Mouse (Mus musculus): ENCODE data around the gene Ascl5. TPM values are rescaled to one million over a fixed set of nuclear protein-coding genes. Genes with fewer than 3 reads are reported as not detected.
A peak's percentile ranks its signal among the peaks of the same experiment; 100 is the strongest.

The Ascl5 gene
- total RNA-seq, 2 experiments from 2014 or later, result not detected

- DNase-seq, result peak; percentile 81
These were observed 861 bp downstream of the Ascl5 start for GRCm38 (mm10) chr1:136051465-136051864.

DNA sequence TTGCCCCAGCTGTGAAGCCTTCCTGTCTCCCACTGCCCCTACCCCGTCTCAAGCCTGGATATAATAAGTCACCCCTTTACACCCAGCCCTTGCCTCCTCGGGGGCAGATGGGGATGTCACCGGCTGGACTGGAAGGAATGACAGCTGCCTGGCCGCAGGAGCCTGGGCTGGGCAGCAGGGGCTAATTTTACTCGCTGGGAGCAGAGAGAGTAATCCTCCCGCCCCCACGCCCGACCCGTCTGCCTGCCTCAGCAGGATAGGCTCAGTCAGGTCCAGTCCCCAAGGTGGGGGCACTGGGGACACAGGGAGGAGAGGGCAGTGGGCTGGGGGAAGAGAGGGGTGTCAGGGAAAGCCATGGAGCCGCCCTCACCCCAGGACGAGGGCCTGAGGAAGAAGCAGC, 1.9 kb downstream of the Ascl5 start, which contains the start of gene Cacna1s:
Gene Cacna1s (plus strand): TSS at position 204 of the 400 bp plus-strand sequence.
- no peak for DNase-seq

DNA sequence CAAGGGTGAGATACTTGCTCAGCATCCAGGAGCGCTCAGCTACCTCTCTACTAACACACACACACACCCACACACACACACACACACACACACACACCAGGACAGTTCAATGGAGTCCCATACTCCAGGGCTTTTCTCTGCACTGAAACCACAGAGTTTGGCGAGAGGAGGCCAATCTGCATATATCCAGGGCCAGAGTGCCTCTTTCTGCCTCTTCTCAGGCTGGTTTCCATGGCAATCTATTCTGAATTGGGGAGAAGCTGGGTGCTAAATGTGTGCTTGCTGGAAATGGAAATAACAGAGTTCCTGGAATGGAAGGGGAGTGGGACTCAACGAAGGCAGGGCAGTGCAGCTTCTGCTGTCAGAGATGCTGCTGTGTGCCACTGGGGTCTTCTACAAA, 5.2 kb downstream of the Ascl5 start:
- DNase-seq, result no peak

DNA sequence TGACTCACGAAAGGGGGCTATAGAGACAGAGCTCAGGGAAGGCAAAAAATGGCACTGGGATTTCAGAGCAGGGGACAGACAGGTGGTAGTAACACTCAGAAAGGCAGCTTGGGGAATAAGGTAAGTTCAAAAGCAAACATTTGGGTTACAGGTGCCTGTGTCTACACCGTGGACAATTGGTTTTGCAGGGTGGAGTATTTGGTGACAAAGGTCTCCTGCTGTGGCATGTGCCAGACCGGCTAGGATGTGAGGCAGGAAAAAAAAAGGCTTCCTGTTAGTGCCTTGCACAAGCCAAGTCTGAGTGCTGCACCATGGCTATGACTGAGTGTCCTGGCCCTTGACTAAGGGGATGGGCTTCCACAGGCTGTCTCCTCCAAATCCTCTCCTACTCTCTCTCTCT, 8.0 kb downstream of the Ascl5 start:
- no peak for DNase-seq

GRCm38 (mm10) chr1:136061041-136061789, 10.6 kb downstream of the Ascl5 start:
- peak; percentile 76 for DNase-seq

- DNase-seq, result no peak
These were observed 11.2 kb downstream of the Ascl5 start for GRCm38 (mm10) chr1:136061790-136062141.

GRCm38 (mm10) chr1:136063991-136064390, 13.4 kb downstream of the Ascl5 start:
- no peak for DNase-seq

GRCm38 (mm10) chr1:136066621-136067020, 16.0 kb downstream of the Ascl5 start:
- no peak for DNase-seq

DNA sequence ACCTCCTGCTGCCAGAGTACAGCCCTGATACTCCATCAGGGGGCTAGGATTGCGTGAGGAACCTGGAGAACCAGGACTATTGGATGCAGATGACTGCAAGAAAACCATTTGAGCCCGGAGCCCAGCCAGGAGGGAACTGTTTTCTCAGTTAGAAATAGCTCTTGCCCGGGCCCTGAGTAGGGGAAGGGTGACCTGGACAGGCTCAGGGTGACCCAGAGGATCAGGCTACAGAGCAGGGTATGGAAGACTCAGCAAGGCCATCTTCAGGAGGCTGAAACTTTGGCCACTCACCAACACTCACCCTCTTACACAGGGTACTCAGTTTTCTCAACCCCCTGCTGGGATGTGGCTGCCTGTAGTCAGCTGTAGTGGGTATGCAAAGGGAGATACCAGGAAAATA, 17.0 kb downstream of the Ascl5 start:
- DNase-seq, result no peak

- DNase-seq, result peak; percentile 60
These were observed 25.5 kb downstream of the Ascl5 start for GRCm38 (mm10) chr1:136076086-136076485.

- DNase-seq, result no peak
These were observed 27.1 kb downstream of the Ascl5 start for GRCm38 (mm10) chr1:136077656-136078055.

- DNase-seq, result no peak
These were observed 30.6 kb downstream of the Ascl5 start for GRCm38 (mm10) chr1:136081161-136081560.

- DNase-seq, result no peak
These were observed 35.5 kb downstream of the Ascl5 start for GRCm38 (mm10) chr1:136085988-136086685.

DNA sequence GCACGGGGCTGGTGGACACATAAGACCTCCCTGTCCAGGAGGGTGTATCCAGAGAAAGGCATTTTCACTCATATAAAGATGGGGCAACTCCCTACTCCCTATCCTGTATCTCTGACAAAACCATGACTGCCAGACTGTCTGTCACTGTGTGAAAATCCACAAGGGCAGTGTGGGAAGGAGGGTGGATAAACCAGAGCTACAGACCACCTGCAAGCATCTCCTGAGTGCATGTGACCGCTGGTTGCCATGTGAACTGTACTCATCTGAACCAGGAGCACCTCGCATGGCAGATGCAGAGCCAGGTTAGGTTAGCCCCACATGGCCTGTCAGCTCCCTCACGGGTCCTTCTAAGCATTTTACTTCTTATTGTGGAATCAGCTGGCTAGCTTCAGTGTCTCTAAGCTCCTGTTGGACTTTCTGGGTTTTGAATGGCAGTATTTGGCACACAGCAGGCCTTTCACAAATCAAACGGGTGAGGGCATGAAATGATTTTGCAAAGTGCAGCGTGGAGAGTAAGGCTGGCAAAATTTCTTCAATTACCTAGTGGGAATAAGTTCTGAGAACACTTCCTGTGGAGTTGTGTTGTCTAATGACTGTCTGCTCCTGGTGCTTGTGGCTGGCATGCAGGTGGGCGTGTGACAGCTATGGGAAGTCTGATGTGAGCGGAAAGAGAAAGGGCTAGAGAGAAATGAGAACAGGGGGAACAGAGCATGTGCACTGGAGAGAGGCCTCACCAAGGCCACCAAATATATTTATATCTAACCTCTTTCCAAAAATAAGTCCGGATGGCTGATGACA, 39.0 kb downstream of the Ascl5 start:
- DNase-seq, result no peak

DNA sequence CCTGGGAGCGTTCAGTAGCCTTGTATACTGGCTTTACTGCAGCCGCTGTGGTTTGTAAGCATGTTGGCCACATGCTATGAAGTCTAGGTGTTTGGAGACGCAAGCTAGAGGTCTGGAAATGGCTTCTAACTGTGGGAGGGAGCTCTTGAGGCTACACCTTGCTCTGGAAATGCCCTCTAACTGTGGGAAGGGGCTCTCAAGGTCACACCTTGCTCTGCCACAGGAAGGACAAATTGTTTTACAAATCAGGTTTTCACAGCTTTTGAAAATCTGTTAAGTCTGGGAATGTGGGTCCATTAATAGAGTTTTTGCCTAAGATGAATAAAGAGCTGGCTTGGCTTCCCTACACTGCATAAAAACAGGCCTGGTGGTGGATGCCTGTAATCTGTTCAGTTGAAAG, 43.1 kb downstream of the Ascl5 start:
- no peak for DNase-seq

- DNase-seq, result no peak
These were observed 44.2 kb downstream of the Ascl5 start for GRCm38 (mm10) chr1:136094807-136095206.

Other genes starting within 250 kb of the Ascl5 start
- under 1 TPM; 0.21 TPM for gene Lad1, start 232.2 kb upstream of the Ascl5 start, total RNA-seq (2021)
- 1 to 10 TPM; 2.6 to 5.1 TPM for gene Tnnt2, start 214.4 kb upstream of the Ascl5 start, total RNA-seq (2021)
- gene Pkp1, start 131.6 kb upstream of the Ascl5 start, total RNA-seq (2021), result not detected
- gene Igfn1, start 44.5 kb upstream of the Ascl5 start, total RNA-seq (2021), result 1 to 10 TPM in 1 of 2 experiments, under 1 TPM in 1; 0.82 to 3.3 TPM
- gene Tmem9, start 42.7 kb upstream of the Ascl5 start, total RNA-seq (2021), result 10 to 100 TPM; 38.2 to 40.0 TPM
- 10 to 100 TPM in 1 of 2 experiments, 1 to 10 TPM in 1; 8.6 to 30.5 TPM for gene Cacna1s, start 1.9 kb downstream of the Ascl5 start, total RNA-seq (2021)
- gene Kif21b, start 80.6 kb downstream of the Ascl5 start, total RNA-seq (2021), result 1 to 10 TPM; 4.0 to 5.0 TPM
- gene Mroh3, start 162.0 kb downstream of the Ascl5 start, total RNA-seq (2021), result not detected
- gene Inava, start 183.5 kb downstream of the Ascl5 start, total RNA-seq (2021), result under 1 TPM in 1 of 2 experiments, not detected in 1; 0.30 TPM
- gene Gpr25, start 210.1 kb downstream of the Ascl5 start, total RNA-seq (2021), result not detected

All from adrenal gland, postnatal 10 days (tissue).